Mouse (Mus musculus) testis, adult 2 months (tissue): ENCODE measurements at regions not wholly inside any gene's neighbourhood (a gene's known extent, or its start where the extent isn't known, plus 50 kb on each side); places are given as distances from the start of the nearest gene placed in this dataset.

Experiments used
- CTCF ChIP-seq: fragments of 200-500 bp; IDR thresholded peaks from 2 replicates; pipeline ENCODE4 v1.5.1; 2012; ENCODE audit warnings: low read depth, mild to moderate bottlenecking, inconsistent platforms, low read length, moderate library complexity; ENCODE audit not compliant: control insufficient read depth, insufficient read depth, insufficient replicate concordance
- POLR2A ChIP-seq: fragments of 200-500 bp; IDR thresholded peaks from 2 replicates; pipeline ENCODE4 v1.6.1; 2012; ENCODE audit warnings: low read depth, mild to moderate bottlenecking, inconsistent platforms, low read length, moderate library complexity; ENCODE audit not compliant: control insufficient read depth

DNA sequence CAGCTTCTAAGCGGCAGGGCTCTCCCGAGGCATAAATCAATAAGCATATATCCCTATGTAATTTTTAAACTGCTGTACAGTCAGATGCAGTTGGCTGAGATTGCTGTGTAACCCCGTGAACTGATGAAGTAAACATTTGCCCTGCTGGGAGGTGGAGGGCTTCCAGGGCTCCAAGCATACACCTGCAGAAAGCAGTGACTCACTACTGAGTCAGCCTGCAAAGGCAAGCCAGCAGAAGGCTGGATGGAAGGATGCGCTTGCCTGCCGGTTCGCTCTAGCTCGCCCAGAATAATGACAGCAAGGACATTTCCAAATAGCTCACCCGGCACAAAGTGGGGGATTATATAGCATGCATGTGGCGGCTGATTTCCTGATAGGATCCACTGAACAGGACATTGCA is 416.6 kb downstream of the Sox2 start:
- TF ChIP-seq POLR2A: no peak
- TF ChIP-seq CTCF: no peak
